Mouse (Mus musculus) stomach, postnatal 0 days (tissue): Measurements from ENCODE around the gene Krtap4-6. TPM values are rescaled to one million over a fixed set of nuclear protein-coding genes. Genes with fewer than 3 reads are reported as not detected.
"Not testable (repeated sequence)": the region's sequence is repeated elsewhere in the genome, so short reads cannot be mapped to it uniquely, and the experiment has no call there.

Experiments
- ATAC-seq: fragments of 200-750 bp; cut with Nextera tagmentation; 2 replicates; pipeline ENCODE4 v1.8.0; 2017; ENCODE audit not compliant: low FRiP score, low TSS enrichment
- DNase-seq: peaks from one replicate; pipeline ENCODE4 v3.0.0-alpha.2; 2016; ENCODE audit warnings: low spot score
- H3K27ac ChIP-seq: fragments of 300-500 bp; sonication (generic); replicated peaks from 2 replicates; pipeline ENCODE4 v1.5.1; 2014; ENCODE audit warnings: mild to moderate bottlenecking, control low read depth
- H3K27me3 ChIP-seq: fragments of 300-500 bp; sonication (generic); 2 replicates; pipeline ENCODE4 v1.6.1; 2014; ENCODE audit warnings: low read length; ENCODE audit not compliant: control insufficient read depth, insufficient read depth
- H3K36me3 ChIP-seq: fragments of 300-500 bp; sonication (generic); 2 replicates; pipeline ENCODE4 v1.6.1; 2014; ENCODE audit warnings: low read length, mixed read lengths; ENCODE audit not compliant: control insufficient read depth, insufficient read depth
- H3K4me1 ChIP-seq: fragments of 300-500 bp; sonication (generic); replicated peaks from 2 replicates; pipeline ENCODE4 v1.6.1; 2014; ENCODE audit warnings: antibody characterized with exemption; ENCODE audit not compliant: control insufficient read depth, insufficient read depth
- H3K4me2 ChIP-seq: fragments of 300-500 bp; sonication (generic); replicated peaks from 2 replicates; pipeline ENCODE4 v1.6.1; 2014; ENCODE audit warnings: low read depth, mild to moderate bottlenecking, control low read depth, moderate library complexity
- H3K4me3 ChIP-seq: fragments of 300-500 bp; sonication (generic); 2 replicates; pipeline ENCODE4 v1.5.1; 2014; ENCODE audit warnings: low read depth, low read length, control low read depth
- H3K9ac ChIP-seq: fragments of 300-500 bp; sonication (generic); 2 replicates; pipeline ENCODE4 v1.6.1; 2014; ENCODE audit warnings: mild to moderate bottlenecking, low read length, control low read depth, mixed read lengths
- H3K9me3 ChIP-seq: fragments of 300-500 bp; sonication (generic); 2 replicates; pipeline ENCODE4 v1.6.1; 2016; ENCODE audit warnings: low read length; ENCODE audit not compliant: control insufficient read depth
- CTCF ChIP-seq: IDR thresholded peaks from 2 replicates; pipeline ENCODE4 v1.5.1; 2016; ENCODE audit warnings: antibody characterized with exemption, low read depth, mild to moderate bottlenecking, moderate library complexity
- EP300 ChIP-seq: optimal IDR thresholded peaks from 2 replicates; pipeline ENCODE3; 2016; ENCODE audit warnings: antibody characterized with exemption
- WGBS: fragments of 180-500 bp; shearing (Covaris S2); extraction: QIAGEN DNeasy Blood & Tissue Kit; methylation state at CpG from one replicate; pipeline ENCODE4 v1.1.7; 2014; 5-methylcytosine and 5-hydroxymethylcytosine counted together
- polyA plus RNA-seq: library from polyadenylated mRNA; unstranded; fragments of >200 nt; fragmentation: Nextera tagmentation; extraction: Ambion mirVana; gene quantifications from 2 replicates; pipeline ENCODE4 v1.2.1, GENCODE M21; 2015

Gene Krtap4-6
- not detected in 2 replicates for polyA plus RNA-seq

- no peak for DNase-seq
- no peaks in the 10 kb centered on the region for H3K4me1 ChIP-seq
- no peak within 1 kb of the TSS for H3K27ac ChIP-seq
- ATAC-seq = no peak
- H3K27me3 ChIP-seq = no peaks in the 10 kb centered on the region
- no peak within 1 kb of the TSS for H3K4me2 ChIP-seq
- no peak within 1 kb of the TSS for H3K4me3 ChIP-seq
- H3K9ac ChIP-seq = no peak within 1 kb of the TSS
- no peaks in the 10 kb centered on the region for H3K36me3 ChIP-seq
- no peaks in the 10 kb centered on the region for H3K9me3 ChIP-seq
- no peak for TF ChIP-seq EP300
- TF ChIP-seq CTCF = no peak
Measured at GRCm38 (mm10) chr11:99665860-99666259, at the start of gene Krtap4-6. Gene Krtap4-6 (minus strand): TSS chr11:99665960.

- TF ChIP-seq CTCF (no peak), EP300 (no peak)
- WGBS = 100% methylated on average over 1 of the region's 1 CpGs
- Histone ChIP-seq H3K4me2 (no peak within 1 kb of the TSS), H3K9ac (no peak within 1 kb of the TSS), H3K27ac (no peak within 1 kb of the TSS), H3K4me1 (no peaks in the 10 kb centered on the region), H3K9me3 (no peaks in the 10 kb centered on the region), H3K4me3 (no peak within 1 kb of the TSS), H3K36me3 (no peaks in the 10 kb centered on the region), H3K27me3 (no peaks in the 10 kb centered on the region)
- DNase-seq (no peak), ATAC-seq (no peak)
Measured at GRCm38 (mm10) chr11:99690463-99690862, 24.7 kb upstream of the Krtap4-6 start, which contains the start of gene Gm14190. Gene Gm14190 (minus strand): TSS chr11:99690740.

GRCm38 (mm10) chr11:99685235-99685634 is 19.5 kb upstream of the Krtap4-6 start:
- H3K9me3 ChIP-seq, H3K4me2 ChIP-seq, H3K4me1 ChIP-seq, H3K4me3 ChIP-seq, H3K27me3 ChIP-seq, H3K9ac ChIP-seq, H3K27ac ChIP-seq, DNase-seq, ATAC-seq, H3K36me3 ChIP-seq: not testable (repeated sequence)
- WGBS = 58% methylated on average over 1 of the region's 1 CpGs

- no peaks in the 10 kb centered on the region for H3K27me3 ChIP-seq
- no peak overlapping the region for H3K4me2 ChIP-seq
- no peaks in the 10 kb centered on the region for H3K9me3 ChIP-seq
- H3K4me3 ChIP-seq = no peak overlapping the region
- no peak overlapping the region for H3K9ac ChIP-seq
- H3K36me3 ChIP-seq = no peaks in the 10 kb centered on the region
- TF ChIP-seq CTCF = no peak
- TF ChIP-seq EP300 = no peak
- H3K27ac ChIP-seq = no peak overlapping the region
- no peak for ATAC-seq
- WGBS = 84% methylated on average over 2 of the region's 2 CpGs
- H3K4me1 ChIP-seq = no peaks in the 10 kb centered on the region
- DNase-seq = no peak
Measured at GRCm38 (mm10) chr11:99683481-99683880, 17.7 kb upstream of the Krtap4-6 start.

- TF ChIP-seq CTCF (no peak), EP300 (no peak)
- no peak for ATAC-seq
- H3K9ac ChIP-seq = no peak overlapping the region
- H3K27me3 ChIP-seq = no peaks in the 10 kb centered on the region
- H3K4me2 ChIP-seq = no peak overlapping the region
- no peak overlapping the region for H3K4me3 ChIP-seq
- no peak for DNase-seq
- 79% methylated on average over 10 of the region's 10 CpGs for WGBS
- H3K36me3 ChIP-seq = no peaks in the 10 kb centered on the region
- no peaks in the 10 kb centered on the region for H3K4me1 ChIP-seq
- H3K27ac ChIP-seq = no peak overlapping the region
- H3K9me3 ChIP-seq = no peaks in the 10 kb centered on the region
Measured at GRCm38 (mm10) chr11:99662802-99663201, 3.0 kb downstream of the Krtap4-6 start.

- WGBS = 68% methylated on average over 4 of the region's 4 CpGs
- no peak for ATAC-seq
Measured at GRCm38 (mm10) chr11:99659256-99659655, 6.5 kb downstream of the Krtap4-6 start.

GRCm38 (mm10) chr11:99658467-99659010 is 7.2 kb downstream of the Krtap4-6 start, which contains the start of gene Gm11563:
Gene Gm11563 (minus strand): TSS chr11:99658960.
- not testable (repeated sequence) for H3K36me3 ChIP-seq, DNase-seq, H3K9me3 ChIP-seq, H3K9ac ChIP-seq, H3K27me3 ChIP-seq, H3K4me3 ChIP-seq, H3K27ac ChIP-seq, H3K4me2 ChIP-seq, ATAC-seq, H3K4me1 ChIP-seq
- 58% methylated on average over 10 of the region's 10 CpGs for WGBS

More at GRCm38 (mm10) chr11:99659256-99659655, 6.5 kb downstream of the Krtap4-6 start:
- Histone ChIP-seq H3K4me2 (no peak overlapping the region), H3K4me3 (no peak overlapping the region), H3K4me1 (no peaks in the 10 kb centered on the region), H3K27ac (no peak overlapping the region), H3K36me3 (no peaks in the 10 kb centered on the region), H3K9ac (no peak overlapping the region), H3K27me3 (no peaks in the 10 kb centered on the region), H3K9me3 (no peaks in the 10 kb centered on the region)
- no peak for DNase-seq
- TF ChIP-seq CTCF = no peak
- TF ChIP-seq EP300 = no peak
